Mouse (Mus musculus) urinary bladder, postnatal 14 days (tissue): ENCODE data around the gene Tppp.
"Not testable (repeated sequence)": the region's sequence is repeated elsewhere in the genome, so short reads cannot be mapped to it uniquely, and the experiment has no call there.

ENCODE experiments used
- DNase-seq: peaks from one replicate; pipeline ENCODE4 v3.0.0; 2021; ENCODE audit warnings: low spot score

Gene Tppp

DNA sequence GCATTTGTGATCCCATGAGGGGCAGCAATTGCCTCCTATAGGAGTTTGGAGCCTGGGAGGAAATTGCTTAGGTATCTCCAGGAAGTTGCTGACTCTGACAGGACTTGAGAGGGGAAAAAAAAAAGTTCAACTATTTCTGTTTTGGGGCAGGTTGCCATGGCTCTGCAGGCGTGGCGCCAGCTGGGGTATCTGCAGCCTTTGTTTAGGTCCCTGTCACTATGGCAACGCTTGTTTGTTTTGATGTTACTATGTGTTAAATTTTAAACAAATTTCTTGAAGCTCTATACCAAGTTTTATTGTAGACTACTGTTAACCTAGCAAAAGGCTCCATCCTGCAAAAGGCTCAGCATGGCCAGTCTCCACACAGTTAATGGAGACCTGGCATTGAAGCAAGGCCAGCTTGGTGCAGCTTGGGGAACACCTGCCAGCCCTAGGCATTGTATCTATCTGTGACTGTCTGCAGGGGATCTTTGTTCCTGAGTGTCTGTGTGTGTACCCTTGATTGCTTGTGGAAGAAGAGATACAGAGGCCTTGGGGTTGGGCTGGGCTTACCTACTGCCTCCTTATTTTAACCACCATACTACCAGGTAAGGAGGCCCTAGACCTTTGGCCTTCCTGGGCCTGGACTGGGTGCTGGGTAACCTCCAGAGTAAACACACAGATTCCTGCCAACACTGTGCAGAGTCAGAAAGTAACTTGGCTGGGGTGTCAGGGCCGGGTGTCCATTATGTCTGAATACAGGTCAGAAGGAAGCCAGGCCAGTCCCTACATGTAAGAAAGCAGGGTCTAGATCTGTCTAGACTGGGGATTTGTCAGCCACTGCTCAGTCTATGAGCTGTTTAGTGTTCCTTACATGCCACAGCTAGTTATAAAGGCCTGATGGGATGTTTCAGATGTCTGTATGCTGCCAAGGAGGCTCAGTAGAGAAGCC lies 16.2 kb downstream of the Tppp start:
- peak; percentile 66 for DNase-seq

- peak; percentile 69 for DNase-seq
Observed at GRCm38 (mm10) chr13:74026215-74026614, 17.0 kb downstream of the Tppp start.

GRCm38 (mm10) chr13:74028116-74028515 lies 18.9 kb downstream of the Tppp start:
- DNase-seq: no peak

DNA sequence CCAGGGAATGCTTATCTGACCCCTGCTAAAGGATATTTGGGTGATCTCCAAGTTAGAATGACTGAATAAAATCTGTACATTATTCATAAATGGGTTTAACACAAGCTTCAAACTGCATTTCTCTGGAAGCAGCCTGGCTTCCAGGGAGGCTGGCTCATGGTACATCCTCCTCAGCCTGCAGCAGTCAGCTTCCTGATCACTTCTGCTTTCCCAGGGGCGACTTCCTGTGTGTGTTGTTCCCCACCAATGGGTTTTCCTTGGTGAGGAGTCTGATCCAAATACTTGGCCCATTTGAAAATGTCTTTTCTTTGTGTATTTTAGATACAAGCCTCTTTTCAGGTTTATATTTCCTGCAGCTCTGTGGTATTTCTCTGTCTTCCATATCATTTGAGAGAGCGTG lies 19.8 kb downstream of the Tppp start:
- no peak for DNase-seq

- no peak for DNase-seq
Observed at GRCm38 (mm10) chr13:74030691-74031090, 21.5 kb downstream of the Tppp start.

DNA sequence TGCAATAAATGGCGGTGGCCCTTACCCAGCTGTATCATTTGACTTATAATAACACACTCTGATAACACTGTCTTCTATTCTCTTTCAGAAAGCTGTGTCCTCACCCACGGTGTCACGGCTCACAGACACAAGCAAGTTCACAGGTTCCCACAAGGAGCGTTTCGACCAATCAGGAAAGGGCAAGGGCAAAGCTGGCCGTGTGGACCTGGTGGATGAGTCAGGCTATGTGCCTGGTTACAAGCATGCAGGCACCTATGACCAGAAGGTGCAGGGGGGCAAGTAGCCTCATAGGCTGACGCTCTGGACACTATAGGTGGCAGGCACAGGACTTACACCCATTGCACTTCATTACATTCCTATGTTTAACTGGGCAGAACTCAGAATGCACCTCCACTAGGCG lies 21.9 kb downstream of the Tppp start:
- no peak for DNase-seq

DNA sequence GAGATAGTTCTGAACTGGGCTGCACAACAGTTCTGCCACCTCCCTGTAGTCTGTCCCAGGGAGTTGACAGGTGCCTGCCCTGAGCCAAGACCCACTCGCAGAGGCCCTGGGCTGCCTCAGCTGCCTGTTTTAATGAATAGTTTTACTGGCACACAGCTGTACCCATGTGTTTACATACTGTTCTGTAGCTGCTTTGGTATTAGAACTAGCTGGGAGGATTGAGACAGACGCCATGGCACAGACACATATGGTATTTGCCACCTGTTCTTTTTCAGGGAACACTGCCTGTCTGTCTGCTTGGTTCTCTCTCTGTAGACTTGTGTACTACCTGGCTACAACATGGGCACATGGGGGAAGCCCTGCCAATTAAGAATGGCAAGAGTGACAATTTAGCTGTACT lies 25.5 kb downstream of the Tppp start:
- DNase-seq: no peak

DNA sequence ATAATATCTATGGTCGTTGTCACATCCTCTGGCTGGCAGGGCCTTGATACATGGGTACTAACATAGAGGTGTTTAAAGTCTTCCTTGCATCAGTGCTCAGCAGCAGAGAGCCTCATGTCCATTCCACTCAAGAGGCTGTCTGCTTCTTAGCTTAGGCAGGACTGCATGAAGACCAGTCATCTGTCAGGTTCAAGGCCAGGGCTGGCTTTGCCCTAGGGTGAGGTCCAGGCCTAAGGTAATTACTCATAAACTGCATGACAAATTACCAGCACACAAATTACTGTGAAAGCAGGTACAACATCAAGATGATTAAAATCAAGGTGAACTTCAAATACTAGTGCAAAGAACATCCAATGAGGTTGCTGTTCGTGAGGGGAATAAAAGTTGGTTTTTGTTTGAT lies 26.6 kb downstream of the Tppp start:
- no peak for DNase-seq

GRCm38 (mm10) chr13:74039926-74040325 lies 30.7 kb downstream of the Tppp start:
- no peak for DNase-seq

GRCm38 (mm10) chr13:74056194-74056593 lies 47.0 kb downstream of the Tppp start:
- no peak for DNase-seq

DNA sequence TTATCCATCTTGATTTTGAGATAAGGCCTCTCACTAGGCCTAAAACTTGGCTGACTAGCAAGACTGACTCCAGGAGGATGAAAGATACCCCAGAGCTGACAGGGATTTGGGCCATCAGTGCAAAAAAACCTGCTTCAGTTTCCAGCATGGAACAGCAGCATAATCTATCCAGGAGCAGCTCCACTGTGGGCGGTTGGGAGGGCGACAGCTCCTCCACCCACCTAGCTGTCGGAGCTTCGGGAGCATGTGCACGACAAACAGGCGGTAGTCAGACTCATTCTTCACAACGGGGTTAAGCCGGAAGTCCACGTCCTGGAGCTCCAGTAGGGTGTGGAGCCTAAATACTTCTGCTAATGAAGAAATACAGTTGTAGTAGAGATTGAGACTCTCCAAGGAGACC lies 48.9 kb downstream of the Tppp start:
- no peak for DNase-seq

GRCm38 (mm10) chr13:74061613-74062377 lies 52.6 kb downstream of the Tppp start, which contains the start of gene Cep72:
Gene Cep72, minus strand, starts transcription at chr13:74062299.
- DNase-seq: peak; percentile 94

DNA sequence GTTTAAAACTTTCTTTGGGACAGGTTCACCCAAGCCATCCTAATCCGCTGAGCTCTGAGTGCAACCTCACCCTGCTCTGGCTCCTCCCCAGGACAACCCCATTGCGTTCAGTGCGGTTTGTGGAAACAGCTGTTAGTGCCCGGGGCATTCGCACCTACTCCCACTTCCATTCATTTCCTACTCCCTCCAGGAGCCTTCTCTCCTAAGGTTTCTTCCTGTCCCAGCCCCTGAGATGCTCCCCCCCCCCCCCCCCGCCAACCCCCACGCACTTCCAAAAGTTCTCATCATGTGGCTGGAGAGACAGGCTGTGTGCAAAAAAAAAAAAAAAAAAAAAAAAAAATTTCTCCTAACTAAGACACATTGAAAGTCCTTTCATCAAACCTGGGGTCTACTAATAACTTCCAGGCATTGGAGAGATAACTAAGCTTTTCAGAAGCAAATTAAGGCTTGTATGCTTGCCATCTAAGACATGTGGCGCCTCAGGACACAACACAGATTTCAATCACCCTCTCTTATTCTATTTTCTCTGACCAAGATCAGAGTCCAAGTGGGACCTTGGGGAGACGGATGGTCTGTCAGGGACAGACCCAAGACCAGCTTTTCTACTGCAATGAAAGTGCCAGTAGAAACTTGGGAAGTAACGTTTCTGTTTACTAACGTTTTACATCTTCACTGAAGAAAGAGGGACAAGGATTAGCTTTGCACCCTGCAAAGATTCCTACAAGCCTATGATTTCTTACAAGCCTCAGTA lies 53.3 kb downstream of the Tppp start:
- DNase-seq: no peak

DNA sequence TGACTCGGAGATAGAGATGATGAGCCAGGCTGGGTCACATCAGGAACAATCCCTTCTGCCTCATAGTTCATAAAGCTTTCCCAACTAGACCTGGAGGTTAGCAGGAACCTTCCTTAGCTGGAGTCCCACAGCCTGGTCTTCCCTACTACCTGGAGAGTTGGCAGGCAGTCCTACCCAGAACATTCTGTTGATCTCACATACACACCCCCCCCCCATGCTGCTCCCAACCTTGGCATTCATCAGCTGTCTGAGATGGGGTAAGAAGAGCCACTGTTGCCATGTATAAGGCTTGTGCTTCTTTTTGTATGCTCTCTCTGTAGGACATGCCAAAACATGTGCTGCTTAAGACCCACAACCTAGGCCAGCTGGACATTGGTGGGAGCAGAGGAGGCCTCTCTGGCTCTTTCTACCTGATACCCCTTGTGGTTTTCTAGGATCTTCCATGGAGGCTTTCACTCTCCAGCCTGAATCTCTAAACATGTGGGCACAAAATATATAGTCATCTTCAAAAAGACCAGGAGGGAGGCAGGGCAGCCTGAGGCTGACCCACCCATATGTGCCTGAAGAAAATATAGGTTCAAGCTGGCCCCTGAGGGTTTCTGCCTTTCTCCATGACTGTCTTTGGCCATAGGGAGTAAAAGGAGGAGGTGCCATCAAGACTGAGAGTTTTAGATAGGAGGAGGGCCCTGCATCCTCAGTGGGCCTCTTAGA lies 54.3 kb downstream of the Tppp start:
- DNase-seq: no peak

DNA sequence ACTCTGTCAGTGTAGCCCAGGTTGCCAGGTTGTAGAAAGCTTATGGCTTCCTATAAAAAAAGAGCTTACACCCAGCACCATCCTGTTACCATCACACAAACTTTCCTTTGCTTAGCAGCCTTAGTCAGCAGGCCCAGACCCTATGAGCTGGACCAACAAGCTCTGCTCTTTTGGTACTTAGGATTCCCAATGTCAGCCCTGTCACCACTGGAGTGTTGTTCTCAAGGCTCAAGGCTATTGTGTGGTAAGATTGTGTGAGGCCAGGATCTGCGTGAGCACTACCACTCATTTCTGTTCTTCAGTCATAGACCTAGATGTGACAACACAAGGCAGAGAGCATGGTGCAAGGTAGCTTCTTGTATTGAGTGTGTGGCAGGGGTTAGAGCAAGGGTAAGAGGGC lies 57.4 kb downstream of the Tppp start:
- DNase-seq: no peak

- DNase-seq: not testable (repeated sequence)
Observed at GRCm38 (mm10) chr13:74071244-74071643, 62.0 kb downstream of the Tppp start.

GRCm38 (mm10) chr13:74071714-74072113 lies 62.5 kb downstream of the Tppp start:
- no peak for DNase-seq

- DNase-seq: no peak
Observed at GRCm38 (mm10) chr13:74073369-74073768, 64.2 kb downstream of the Tppp start.
